Mouse (Mus musculus): Measurements from ENCODE around the gene Nploc4.

- TF ChIP-seq CTCF (IDR thresholded peaks at IDR 0.05; ENCODE audit: low read depth, low read length), result no peak
- no peak for TF ChIP-seq POLR2A (IDR thresholded peaks at IDR 0.05; ENCODE audit: insufficient read depth, low read length)
- peak; percentile 50; the same call in 1 of the 2 replicates for TF ChIP-seq EP300 (IDR thresholded peaks at IDR 0.05; ENCODE audit: insufficient read depth, low read depth, low read length)
Measured at GRCm38 (mm10) chr11:120437152-120437856, at the start of gene Nploc4.
